Comparison of ENCODE assay signal across 26 mouse cellular contexts in the genomic region with DNA sequence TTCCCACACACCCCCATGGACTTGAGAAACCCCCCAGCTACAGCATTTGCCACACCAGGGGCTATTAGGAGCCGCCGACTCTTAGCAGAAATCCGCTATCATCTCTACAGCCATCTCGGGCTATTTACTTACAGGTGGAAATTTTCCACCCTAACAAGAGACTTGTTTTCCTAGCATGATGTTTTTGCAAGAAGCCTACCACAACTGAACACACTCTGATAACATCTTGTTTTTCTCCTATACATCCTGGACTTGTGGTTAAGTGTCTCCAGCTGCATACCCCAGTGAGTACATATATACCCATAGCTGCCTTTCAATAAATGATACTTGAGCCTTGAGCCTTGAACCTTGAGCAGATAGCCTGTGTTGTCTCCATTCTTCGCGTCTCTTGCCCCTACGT. TPM values are rescaled to one million over a fixed set of nuclear protein-coding genes. Genes with fewer than 3 reads are reported as not detected.
"Had no signal": no experiment of that assay in that cellular context is flagged by ENCODE, and none has a peak within 500 bp of the region (broad histone marks: within the 10 kb centered on the region; RNA-seq: fewer than 3 reads in every experiment).

No protein-coding gene starts in this region.

- H3K4me1 ChIP-seq: embryonic facial prominence, embryonic 10.5 days; embryonic facial prominence, embryonic 12.5 days; embryonic facial prominence, embryonic 13.5 days; embryonic facial prominence, embryonic 15.5 days; forebrain, embryonic 10.5 days; forebrain, embryonic 12.5 days; forebrain, embryonic 13.5 days; forebrain, embryonic 15.5 days had no signal

- H3K27ac ChIP-seq: embryonic facial prominence, embryonic 10.5 days; embryonic facial prominence, embryonic 12.5 days; embryonic facial prominence, embryonic 13.5 days; embryonic facial prominence, embryonic 15.5 days; forebrain, embryonic 10.5 days; forebrain, embryonic 12.5 days; forebrain, embryonic 13.5 days; forebrain, embryonic 15.5 days; gastrocnemius, adult 2 months; heart, adult 2 months had no signal

- H3K4me3 ChIP-seq: embryonic facial prominence, embryonic 10.5 days; embryonic facial prominence, embryonic 12.5 days; embryonic facial prominence, embryonic 13.5 days; embryonic facial prominence, embryonic 15.5 days; erythroblast, embryonic 14.5 days; forebrain, embryonic 10.5 days; forebrain, embryonic 12.5 days; forebrain, embryonic 13.5 days; forebrain, embryonic 15.5 days; gastrocnemius, adult 2 months; heart, adult 2 months had no signal

- H3K27me3 ChIP-seq: embryonic facial prominence, embryonic 12.5 days; embryonic facial prominence, embryonic 13.5 days; embryonic facial prominence, embryonic 15.5 days; forebrain, embryonic 12.5 days; forebrain, embryonic 13.5 days; forebrain, embryonic 15.5 days had no signal

- DNase-seq: cerebellum, adult 8-10 months; cerebellum, adult 9-10 months; cerebellum, adult 9-11 months; cerebellum, postnatal 10 days; cerebellum, postnatal 14 days; cerebellum, postnatal 25 days; cerebellum, postnatal 36 days; embryo, embryonic 11 days; forebrain, postnatal 0 days; gastrocnemius, adult 2 months; gastrocnemius, postnatal 10 days; gastrocnemius, postnatal 14 days; gastrocnemius, postnatal 25 days; gastrocnemius, postnatal 36 days; heart, adult 11 months; heart, adult 18-20 months; heart, adult 2 months had no signal

- H3K36me3 ChIP-seq: embryonic facial prominence, embryonic 10.5 days; embryonic facial prominence, embryonic 12.5 days; embryonic facial prominence, embryonic 13.5 days; embryonic facial prominence, embryonic 15.5 days; forebrain, embryonic 10.5 days; forebrain, embryonic 12.5 days; forebrain, embryonic 15.5 days had no signal

RNA-seq across cellular contexts. Expression of a gene that starts 43.1 kb away (rescaled TPM):
- polyA plus RNA-seq: erythroblast, embryonic 14.5 days had no signal
